Mouse (Mus musculus) lung, postnatal 0 days (tissue): Measurements from ENCODE around the gene Arhgef25.

Source experiments
- CTCF ChIP-seq: IDR thresholded peaks from 2 replicates; pipeline ENCODE4 v1.5.1; 2016; ENCODE audit warnings: antibody characterized with exemption, mild to moderate bottlenecking
- EP300 ChIP-seq: IDR thresholded peaks from 2 replicates; pipeline ENCODE4 v1.6.1; 2016; ENCODE audit warnings: antibody characterized with exemption, mild to moderate bottlenecking, control low read depth

DNA sequence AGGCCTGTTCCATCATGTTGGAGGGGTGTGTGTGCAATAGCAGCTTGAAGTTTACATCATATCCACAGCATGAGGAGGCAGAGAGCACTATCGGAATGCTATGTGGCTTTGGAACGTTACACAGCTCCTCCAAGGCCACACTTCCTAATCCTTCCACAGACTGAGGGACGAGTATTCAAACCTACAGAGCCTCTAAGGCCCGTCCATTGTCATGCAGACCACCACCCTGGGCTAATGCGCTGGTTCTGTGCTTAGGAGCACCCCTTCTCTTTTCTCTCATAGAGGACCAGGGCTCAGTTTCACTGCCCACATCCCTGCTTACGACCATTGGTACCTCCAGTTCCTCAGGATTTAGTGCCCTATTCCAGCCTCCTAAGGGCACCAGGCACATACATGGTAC, 35.3 kb upstream of the Arhgef25 start:
- no peak for TF ChIP-seq EP300
- no peak for TF ChIP-seq CTCF
